Mouse (Mus musculus) mesoderm, embryonic 11.5 days (tissue): Measurements from ENCODE around the gene Esf1.
"Not testable (repeated sequence)": the region's sequence is repeated elsewhere in the genome, so short reads cannot be mapped to it uniquely, and the experiment has no call there.

Experiments used
- DNase-seq: peaks from one replicate; pipeline ENCODE4 v3.0.0-alpha.2; 2012; ENCODE audit warnings: low read depth, low spot score

The Esf1 gene

GRCm38 (mm10) chr2:140170127-140170802 is at the start of gene Esf1, which contains the start of gene Ndufaf5:
Esf1 (minus strand) TSS chr2:140170564.
Ndufaf5 (plus strand) TSS chr2:140170649.
- peak; percentile 97 for DNase-seq

- DNase-seq = no peak
Measured at GRCm38 (mm10) chr2:140215965-140216364, 45.6 kb upstream of the Esf1 start.

- no peak for DNase-seq
Measured at GRCm38 (mm10) chr2:140215415-140215814, 45.1 kb upstream of the Esf1 start.

GRCm38 (mm10) chr2:140214519-140215027 is 44.2 kb upstream of the Esf1 start:
- DNase-seq = no peak

- DNase-seq = no peak
Measured at GRCm38 (mm10) chr2:140203756-140204155, 33.4 kb upstream of the Esf1 start.

GRCm38 (mm10) chr2:140202573-140202972 is 32.2 kb upstream of the Esf1 start:
- DNase-seq = no peak

GRCm38 (mm10) chr2:140200713-140201112 is 30.3 kb upstream of the Esf1 start:
- peak; percentile 11 for DNase-seq

- not testable (repeated sequence) for DNase-seq
Measured at GRCm38 (mm10) chr2:140185685-140186210, 15.4 kb upstream of the Esf1 start.

- peak; percentile 14 for DNase-seq
Measured at GRCm38 (mm10) chr2:140170803-140171553, 614 bp upstream of the Esf1 start.

GRCm38 (mm10) chr2:140169057-140169456 is 1.3 kb downstream of the Esf1 start:
- no peak for DNase-seq

- DNase-seq = no peak
Measured at GRCm38 (mm10) chr2:140163351-140163854, 7.0 kb downstream of the Esf1 start.

GRCm38 (mm10) chr2:140159186-140159730 is 11.1 kb downstream of the Esf1 start:
- peak; percentile 8 for DNase-seq

GRCm38 (mm10) chr2:140151743-140152142 is 18.6 kb downstream of the Esf1 start, which contains the start of gene Gm17374:
Gm17374 (plus strand) TSS chr2:140152043.
- DNase-seq = not testable (repeated sequence)

GRCm38 (mm10) chr2:140125516-140125915 is 44.8 kb downstream of the Esf1 start:
- no peak for DNase-seq

GRCm38 (mm10) chr2:140113851-140114250 is 56.5 kb downstream of the Esf1 start:
- DNase-seq = no peak

- no peak for DNase-seq
Measured at GRCm38 (mm10) chr2:140108945-140109344, 61.4 kb downstream of the Esf1 start.

- no peak for DNase-seq
Measured at GRCm38 (mm10) chr2:140107641-140108040, 62.7 kb downstream of the Esf1 start.

- DNase-seq = no peak
Measured at GRCm38 (mm10) chr2:140104951-140105350, 65.4 kb downstream of the Esf1 start.

GRCm38 (mm10) chr2:140100551-140101474 is 69.6 kb downstream of the Esf1 start:
- DNase-seq = no peak

GRCm38 (mm10) chr2:140099971-140100370 is 70.4 kb downstream of the Esf1 start:
- no peak for DNase-seq

- DNase-seq = no peak
Measured at GRCm38 (mm10) chr2:140097131-140097591, 73.2 kb downstream of the Esf1 start.
